Mouse (Mus musculus): ENCODE measurements at regions not wholly inside any gene's neighbourhood (a gene's known extent, or its start where the extent isn't known, plus 50 kb on each side); places are given as distances from the start of the nearest gene placed in this dataset.

DNA sequence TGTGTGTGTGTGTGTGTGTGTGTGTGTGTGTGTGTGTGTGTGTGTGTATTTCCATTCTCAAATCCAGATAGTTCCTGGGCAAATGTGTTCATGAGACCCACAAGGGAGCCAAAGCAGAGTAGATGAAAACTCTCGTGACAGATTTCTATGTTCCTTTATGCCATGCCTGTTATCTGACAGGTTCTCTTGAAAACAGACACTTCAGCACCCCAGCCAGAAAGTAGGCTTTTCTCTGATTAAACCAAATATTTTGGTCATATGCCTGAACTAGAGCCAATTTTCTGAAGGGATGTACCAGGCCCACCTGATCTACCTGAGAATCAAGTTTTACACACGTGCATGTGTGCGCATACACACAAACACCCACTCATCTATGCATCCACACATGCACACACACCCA lies 95.5 kb downstream of the Psat1 start:
- Histone ChIP-seq H3K4me3 (ENCODE audit: insufficient read depth, low read depth, low read length) (no peak overlapping the region), H3K27ac (ENCODE audit: insufficient read depth, low read depth, low read length) (no peak overlapping the region), H3K4me1 (ENCODE audit: control insufficient read depth, insufficient read depth, low read length) (no peaks in the 10 kb centered on the region)
- TF ChIP-seq POLR2A (IDR thresholded peaks at IDR 0.05; ENCODE audit: insufficient read depth, low read depth, low read length) (no peak), CTCF (IDR thresholded peaks at IDR 0.05; ENCODE audit: insufficient read depth, low read depth, low read length) (no peak)
- 93% methylated on average over 3 of the region's 3 CpGs for WGBS

DNA sequence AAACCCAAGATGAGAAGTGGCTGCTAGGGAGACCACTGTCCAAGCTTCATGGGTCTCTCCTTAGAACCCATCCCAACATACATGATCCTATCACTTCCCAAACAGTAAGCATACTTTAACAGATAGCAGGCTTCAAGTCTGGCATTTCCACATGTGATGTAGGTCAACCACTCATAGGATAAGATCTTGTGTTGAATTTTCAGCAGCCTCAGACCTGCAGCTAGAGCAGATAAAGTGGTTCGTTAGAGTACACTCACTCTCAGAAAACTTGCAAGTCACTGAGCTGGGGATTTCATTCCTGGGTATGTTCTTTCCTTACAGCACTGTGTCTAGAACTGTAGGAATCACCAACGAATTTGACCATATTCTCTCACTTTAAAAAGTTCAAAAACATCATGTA lies 96.4 kb downstream of the Psat1 start:
- TF ChIP-seq POLR2A (IDR thresholded peaks at IDR 0.05; ENCODE audit: insufficient read depth, low read depth, low read length), result no peak
- TF ChIP-seq CTCF (IDR thresholded peaks at IDR 0.05; ENCODE audit: insufficient read depth, low read depth, low read length), result no peak
- H3K4me3 ChIP-seq (ENCODE audit: insufficient read depth, low read depth, low read length), result no peak overlapping the region
- 66% methylated on average over 2 of the region's 2 CpGs for WGBS
- no peak overlapping the region for H3K27ac ChIP-seq (ENCODE audit: insufficient read depth, low read depth, low read length)
- no peaks in the 10 kb centered on the region for H3K4me1 ChIP-seq (ENCODE audit: control insufficient read depth, insufficient read depth, low read length)

DNA sequence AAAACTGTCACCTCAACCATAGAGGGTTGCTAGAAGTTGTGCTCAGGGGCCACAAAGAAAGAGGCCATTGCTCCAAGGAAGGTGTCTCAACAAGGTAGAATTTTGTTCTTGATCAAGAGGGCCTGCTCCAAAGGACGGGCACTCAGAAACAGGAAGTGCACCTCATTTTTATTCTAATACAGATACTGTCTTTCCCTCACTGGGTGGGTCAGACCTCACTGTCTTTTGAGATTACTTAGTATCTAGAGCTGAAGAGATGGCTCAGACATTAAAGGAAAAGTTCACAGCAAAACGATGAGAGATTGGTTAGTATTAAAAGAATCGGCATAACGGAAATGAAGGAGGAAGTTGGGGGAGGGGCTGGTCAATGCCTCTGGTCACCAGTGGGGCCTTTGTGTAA lies 97.9 kb downstream of the Psat1 start:
- WGBS, result 91% methylated on average over 4 of the region's 4 CpGs
- TF ChIP-seq CTCF (IDR thresholded peaks at IDR 0.05; ENCODE audit: insufficient read depth, low read depth, low read length) (no peak), POLR2A (IDR thresholded peaks at IDR 0.05; ENCODE audit: insufficient read depth, low read depth, low read length) (no peak)
- Histone ChIP-seq H3K4me1 (ENCODE audit: control insufficient read depth, insufficient read depth, low read length) (no peaks in the 10 kb centered on the region), H3K4me3 (ENCODE audit: insufficient read depth, low read depth, low read length) (no peak overlapping the region), H3K27ac (ENCODE audit: insufficient read depth, low read depth, low read length) (no peak overlapping the region)

DNA sequence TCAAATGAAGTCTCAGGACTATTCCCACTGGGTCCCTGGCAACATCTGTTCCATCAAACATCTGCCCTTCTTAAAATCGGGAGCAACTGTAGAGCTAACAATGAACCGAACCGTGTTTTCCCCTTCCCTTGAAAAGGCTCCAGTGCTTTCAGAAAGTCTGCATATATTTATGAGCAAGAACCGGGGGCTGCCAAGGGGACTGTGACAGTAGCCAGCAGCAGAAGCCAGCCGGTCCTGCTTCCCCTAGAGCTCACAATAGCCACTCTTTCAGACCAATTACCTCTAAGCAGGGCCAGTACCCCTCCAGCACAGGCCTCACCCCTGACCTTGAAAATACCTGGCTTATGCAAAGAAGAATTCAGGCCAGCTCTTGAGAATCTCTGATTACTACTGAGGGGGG lies 108.8 kb downstream of the Psat1 start:
- Histone ChIP-seq H3K27ac (ENCODE audit: insufficient read depth, low read depth, low read length) (no peak overlapping the region), H3K4me1 (ENCODE audit: control insufficient read depth, insufficient read depth, low read length) (peaks cover 6% of the 10 kb centered on the region), H3K4me3 (ENCODE audit: insufficient read depth, low read depth, low read length) (no peak overlapping the region)
- no peak for TF ChIP-seq POLR2A (IDR thresholded peaks at IDR 0.05; ENCODE audit: insufficient read depth, low read depth, low read length)
- no peak for TF ChIP-seq CTCF (IDR thresholded peaks at IDR 0.05; ENCODE audit: insufficient read depth, low read depth, low read length)
- 58% methylated on average over 5 of the region's 5 CpGs for WGBS

DNA sequence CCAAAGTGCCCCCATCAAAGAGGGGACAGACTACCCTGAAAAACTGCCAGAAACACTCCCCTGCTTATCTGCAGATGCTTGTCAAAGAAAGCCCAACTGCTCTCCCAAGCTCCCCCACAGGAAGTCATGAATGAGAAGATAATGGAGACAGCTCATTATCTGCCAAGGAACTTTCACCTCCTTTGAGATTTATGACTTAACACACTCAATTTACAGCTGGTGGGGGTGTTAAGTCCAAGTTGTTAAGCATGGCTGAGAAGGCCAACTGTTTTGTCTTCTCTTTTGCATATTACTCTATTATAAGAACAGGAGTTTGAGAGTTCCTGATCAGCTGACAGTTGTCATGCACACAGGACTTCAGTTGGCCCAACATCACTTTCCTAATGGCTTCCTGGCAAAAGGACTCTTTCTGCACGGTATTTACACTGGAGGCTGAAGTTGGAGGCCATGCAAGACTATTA lies 109.4 kb downstream of the Psat1 start:
- Histone ChIP-seq H3K4me3 (ENCODE audit: insufficient read depth, low read depth, low read length) (no peak overlapping the region), H3K27ac (ENCODE audit: insufficient read depth, low read depth, low read length) (no peak overlapping the region), H3K4me1 (ENCODE audit: control insufficient read depth, insufficient read depth, low read length) (peaks cover 6% of the 10 kb centered on the region)
- TF ChIP-seq POLR2A (IDR thresholded peaks at IDR 0.05; ENCODE audit: insufficient read depth, low read depth, low read length) (no peak), CTCF (IDR thresholded peaks at IDR 0.05; ENCODE audit: insufficient read depth, low read depth, low read length) (no peak)
- WGBS, result 49% methylated on average over 1 of the region's 1 CpGs

DNA sequence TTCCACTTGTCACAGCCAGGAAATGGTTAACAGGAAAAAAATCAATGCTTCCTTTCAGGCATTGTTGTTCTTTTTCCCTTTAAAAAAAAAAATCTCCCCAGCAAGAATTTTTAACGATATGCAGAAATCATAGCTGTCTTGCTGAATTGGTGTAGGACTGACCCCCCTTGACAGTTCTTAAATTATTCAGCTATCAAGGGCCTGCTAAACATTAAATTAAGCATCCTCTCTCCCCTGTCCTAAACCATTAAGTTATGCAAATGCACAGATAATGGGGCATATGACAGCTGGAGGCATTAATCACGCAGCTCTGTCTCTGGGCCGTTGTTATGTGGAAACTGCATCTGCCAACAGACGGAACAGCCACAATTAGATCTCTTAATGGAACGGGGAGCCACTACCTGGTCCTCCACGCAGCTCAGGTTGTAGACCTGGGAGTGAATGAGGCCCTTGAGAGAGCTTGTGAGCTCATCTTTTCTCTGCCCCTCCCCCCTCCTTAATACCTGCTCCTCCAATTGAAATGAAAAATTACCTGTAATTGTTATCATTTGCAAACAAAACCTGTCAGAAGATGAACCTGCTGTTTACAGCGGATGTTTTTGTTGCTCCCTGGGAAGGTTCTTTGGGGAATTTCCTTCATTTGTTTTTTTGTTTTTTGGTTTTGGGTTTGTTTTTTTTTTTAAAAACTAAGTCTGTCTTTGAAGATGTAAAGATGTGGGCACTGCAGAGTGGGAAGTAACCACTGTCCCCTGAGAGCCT lies 110.0 kb downstream of the Psat1 start:
- TF ChIP-seq CTCF (IDR thresholded peaks at IDR 0.05; ENCODE audit: insufficient read depth, low read depth, low read length) (no peak), POLR2A (IDR thresholded peaks at IDR 0.05; ENCODE audit: insufficient read depth, low read depth, low read length) (no peak)
- H3K4me1 ChIP-seq (ENCODE audit: control insufficient read depth, insufficient read depth, low read length), result peaks cover 6% of the 10 kb centered on the region
- H3K4me3 ChIP-seq (ENCODE audit: insufficient read depth, low read depth, low read length), result no peak overlapping the region
- WGBS, result 18% methylated on average over 7 of the region's 7 CpGs
- H3K27ac ChIP-seq (ENCODE audit: insufficient read depth, low read depth, low read length), result no peak overlapping the region

DNA sequence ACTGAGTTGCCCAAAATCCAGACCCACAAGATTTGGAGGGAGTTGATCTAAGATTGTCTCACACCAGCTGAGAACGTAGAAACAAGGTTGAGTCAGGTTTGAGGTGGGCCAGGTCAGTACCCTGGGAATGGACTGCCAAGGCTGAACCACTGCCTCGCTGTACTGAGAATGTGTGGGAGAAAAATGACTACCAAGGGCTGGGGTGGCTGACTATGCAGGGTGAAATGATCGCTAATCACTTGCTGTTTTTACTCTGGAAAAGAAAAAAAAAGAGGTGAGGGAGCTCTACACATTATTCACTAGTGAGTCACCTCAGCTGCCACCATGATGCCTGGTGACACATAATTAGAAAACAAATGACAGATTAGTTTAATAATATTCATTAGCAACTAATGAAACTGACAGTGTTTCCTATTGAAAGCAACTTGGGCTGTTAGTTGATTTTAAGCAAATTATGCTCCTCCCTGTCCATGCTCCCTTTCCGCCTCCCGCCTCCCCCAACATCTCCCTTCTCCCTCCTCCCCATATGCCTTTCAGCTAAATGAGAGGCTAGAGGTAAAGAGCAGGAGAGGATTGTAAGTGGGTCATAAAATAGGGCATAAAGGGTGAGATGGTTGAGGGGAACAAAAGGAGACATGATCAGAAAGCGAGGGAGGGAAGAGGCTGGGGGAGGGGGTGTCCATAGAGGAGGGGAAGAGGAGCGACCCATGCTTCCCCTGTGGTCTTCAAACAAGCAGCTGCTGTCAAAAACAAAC lies 110.8 kb downstream of the Psat1 start:
- no peak overlapping the region for H3K27ac ChIP-seq (ENCODE audit: insufficient read depth, low read depth, low read length)
- peaks cover 6% of the 10 kb centered on the region for H3K4me1 ChIP-seq (ENCODE audit: control insufficient read depth, insufficient read depth, low read length)
- 32% methylated on average over 7 of the region's 7 CpGs for WGBS
- TF ChIP-seq CTCF (IDR thresholded peaks at IDR 0.05; ENCODE audit: insufficient read depth, low read depth, low read length), result no peak
- TF ChIP-seq POLR2A (IDR thresholded peaks at IDR 0.05; ENCODE audit: insufficient read depth, low read depth, low read length), result no peak
- no peak overlapping the region for H3K4me3 ChIP-seq (ENCODE audit: insufficient read depth, low read depth, low read length)

DNA sequence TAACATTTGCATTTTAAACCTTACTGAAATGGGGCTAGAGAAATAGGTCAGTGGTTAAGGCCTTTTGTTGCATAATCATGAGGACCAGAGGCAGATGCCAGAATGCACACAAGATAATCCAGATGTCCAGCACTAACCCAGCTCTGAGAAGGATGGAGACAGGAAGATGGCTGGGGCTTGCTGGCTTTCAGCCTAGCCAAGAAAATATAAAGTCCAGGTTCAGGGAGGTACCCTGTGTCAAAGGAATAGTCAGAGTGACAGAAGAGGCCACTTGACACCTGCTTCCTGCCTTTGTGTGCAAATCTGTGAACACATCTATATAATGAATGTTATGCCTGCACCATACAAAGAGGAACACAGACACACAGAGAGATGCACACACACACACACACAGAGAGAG lies 116.8 kb downstream of the Psat1 start:
- Histone ChIP-seq H3K4me3 (ENCODE audit: insufficient read depth, low read depth, low read length) (no peak overlapping the region), H3K4me1 (ENCODE audit: control insufficient read depth, insufficient read depth, low read length) (no peaks in the 10 kb centered on the region), H3K27ac (ENCODE audit: insufficient read depth, low read depth, low read length) (no peak overlapping the region)
- TF ChIP-seq POLR2A (IDR thresholded peaks at IDR 0.05; ENCODE audit: insufficient read depth, low read depth, low read length), result no peak

DNA sequence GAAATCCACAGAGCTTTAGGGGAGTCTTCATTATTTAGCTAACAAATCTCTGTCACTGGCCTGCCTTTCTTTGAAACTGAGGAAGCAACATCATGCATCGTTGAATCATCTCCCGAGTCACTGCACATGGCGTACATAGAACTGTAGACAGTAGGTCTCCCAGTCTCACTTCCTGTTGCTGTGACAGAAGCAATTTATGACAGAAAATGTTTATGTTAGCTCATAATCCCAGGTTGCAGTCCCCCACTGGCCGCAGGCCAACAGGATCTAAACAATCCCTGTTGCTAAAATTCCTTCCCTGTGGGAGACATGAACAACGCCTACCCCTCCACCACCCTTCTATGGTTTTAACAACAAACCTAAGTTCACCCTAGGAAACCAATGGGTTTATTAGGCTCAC lies 118.0 kb downstream of the Psat1 start:
- no peak for TF ChIP-seq POLR2A (IDR thresholded peaks at IDR 0.05; ENCODE audit: insufficient read depth, low read depth, low read length)
- no peak for TF ChIP-seq CTCF (IDR thresholded peaks at IDR 0.05; ENCODE audit: insufficient read depth, low read depth, low read length)
- 92% methylated on average over 5 of the region's 5 CpGs for WGBS
- Histone ChIP-seq H3K27ac (ENCODE audit: insufficient read depth, low read depth, low read length) (no peak overlapping the region), H3K4me3 (ENCODE audit: insufficient read depth, low read depth, low read length) (no peak overlapping the region), H3K4me1 (ENCODE audit: control insufficient read depth, insufficient read depth, low read length) (no peaks in the 10 kb centered on the region)
